Mouse (Mus musculus): ENCODE data around the gene Btbd16. TPM values are rescaled to one million over a fixed set of nuclear protein-coding genes. Genes with fewer than 3 reads are reported as not detected.

The Btbd16 gene
- polyA plus RNA-seq, 1 experiment: not detected

DNA sequence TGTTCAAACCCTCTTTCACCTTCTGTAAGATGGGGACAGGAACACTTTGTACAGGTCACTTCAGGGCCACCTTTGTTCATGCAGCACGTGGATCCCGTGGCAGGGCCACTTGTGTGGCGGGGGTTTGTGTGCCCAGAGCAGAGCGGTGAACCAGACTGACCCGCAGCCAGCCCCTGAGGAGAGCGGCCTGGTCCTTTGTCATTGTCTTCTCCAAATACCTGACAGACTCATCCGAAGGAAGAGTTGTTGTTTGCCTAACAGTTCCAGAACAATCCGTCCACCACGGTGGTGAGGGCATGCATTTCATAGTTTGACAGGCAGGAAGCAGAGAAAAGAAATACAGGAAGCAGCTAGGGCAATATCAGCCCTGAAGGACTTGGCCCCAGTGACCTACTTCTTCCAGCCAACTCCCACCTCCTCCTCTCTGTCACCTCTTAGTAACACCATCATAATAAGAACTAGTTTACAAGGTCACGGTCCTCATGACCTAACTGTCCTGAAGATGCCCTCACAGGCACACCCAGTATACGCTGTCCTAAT is 16.5 kb upstream of the Btbd16 start:
- no peak for TF ChIP-seq GATA1 (IDR thresholded peaks at IDR 0.05; ENCODE audit: low read length)

- TF ChIP-seq GATA1 (IDR thresholded peaks at IDR 0.05; ENCODE audit: low read length): no peak
Measured at GRCm38 (mm10) chr7:130762071-130762897, 11.6 kb upstream of the Btbd16 start.

DNA sequence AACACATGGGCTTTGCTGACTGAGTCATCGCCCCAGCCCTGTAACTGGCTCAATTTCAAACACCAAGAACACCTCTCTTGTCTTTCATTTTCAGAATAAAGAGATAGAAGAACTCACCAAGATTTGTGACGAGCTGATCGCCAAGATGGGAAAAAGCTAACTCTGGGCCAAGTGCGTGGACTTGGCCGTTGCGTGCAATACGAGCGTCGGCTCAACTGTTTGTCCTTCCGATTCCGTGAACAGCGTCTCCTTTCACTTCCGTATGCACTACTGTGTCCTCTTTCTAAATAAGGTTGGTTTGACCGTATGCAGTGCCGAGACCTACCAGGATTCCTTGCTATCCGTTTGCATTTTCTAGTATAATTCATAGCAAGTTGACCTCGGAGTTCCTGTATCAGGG is 9.7 kb upstream of the Btbd16 start:
- TF ChIP-seq GATA1 (IDR thresholded peaks at IDR 0.05; ENCODE audit: low read length): no peak

- TF ChIP-seq GATA1 (IDR thresholded peaks at IDR 0.05; ENCODE audit: low read length): no peak
Measured at GRCm38 (mm10) chr7:130766411-130767170, 7.3 kb upstream of the Btbd16 start.

DNA sequence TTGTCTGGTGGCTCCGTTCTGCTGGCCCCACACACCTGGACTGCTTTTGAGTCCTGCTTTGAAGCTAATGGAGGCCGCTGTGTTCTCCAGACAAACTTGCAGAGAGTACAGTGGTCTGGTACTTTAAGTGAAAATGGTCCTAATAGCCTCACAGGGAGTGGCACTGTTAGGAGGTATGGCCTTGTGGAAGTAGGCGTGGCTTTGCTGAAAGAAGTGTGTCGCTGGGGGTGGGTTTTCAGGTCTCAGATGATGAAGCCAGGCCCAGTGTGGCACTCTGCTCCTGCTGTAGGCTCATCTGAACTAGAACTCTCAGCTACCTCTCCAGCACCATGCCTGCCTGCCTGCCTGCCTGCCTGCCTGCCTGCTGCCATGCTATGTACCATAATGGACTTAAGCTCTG is 5.7 kb upstream of the Btbd16 start:
- no peak for TF ChIP-seq GATA1 (IDR thresholded peaks at IDR 0.05; ENCODE audit: low read length)

- no peak for TF ChIP-seq GATA1 (IDR thresholded peaks at IDR 0.05; ENCODE audit: low read length)
Measured at GRCm38 (mm10) chr7:130770707-130771106, 3.2 kb upstream of the Btbd16 start.

GRCm38 (mm10) chr7:130773171-130773830 is 568 bp upstream of the Btbd16 start:
- no peak for TF ChIP-seq GATA1 (IDR thresholded peaks at IDR 0.05; ENCODE audit: low read length)

- TF ChIP-seq GATA1 (IDR thresholded peaks at IDR 0.05; ENCODE audit: low read length): no peak
Measured at GRCm38 (mm10) chr7:130780866-130781419, 7.1 kb downstream of the Btbd16 start.

DNA sequence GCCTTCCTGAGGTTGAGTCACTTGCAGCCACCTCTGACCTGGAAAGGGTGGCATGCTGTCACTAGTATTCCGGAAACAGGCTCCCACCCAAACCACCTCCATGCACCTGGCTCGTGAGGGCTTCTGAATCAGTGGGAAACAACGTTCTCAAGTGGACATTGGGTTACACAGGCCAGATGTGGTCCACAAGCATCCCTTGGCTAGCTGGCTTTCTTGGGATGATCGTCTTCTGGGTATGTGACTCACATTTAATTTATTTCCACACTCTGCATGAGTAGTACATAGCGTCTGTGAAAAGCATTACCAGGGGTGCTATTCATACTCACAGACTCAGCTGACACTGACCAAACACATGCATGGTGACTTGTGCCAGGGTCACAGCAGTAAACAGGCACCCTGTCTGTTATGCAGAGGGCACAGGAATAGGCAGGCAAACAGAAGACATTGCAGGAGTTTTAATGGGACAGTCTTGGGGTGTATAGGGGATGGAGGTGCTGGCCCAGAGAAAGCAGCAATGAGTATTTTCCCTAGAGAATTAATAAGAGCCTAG is 8.7 kb downstream of the Btbd16 start:
- no peak for TF ChIP-seq GATA1 (IDR thresholded peaks at IDR 0.05; ENCODE audit: low read length)

GRCm38 (mm10) chr7:130785923-130786575 is 12.2 kb downstream of the Btbd16 start:
- no peak for TF ChIP-seq GATA1 (IDR thresholded peaks at IDR 0.05; ENCODE audit: low read length)

DNA sequence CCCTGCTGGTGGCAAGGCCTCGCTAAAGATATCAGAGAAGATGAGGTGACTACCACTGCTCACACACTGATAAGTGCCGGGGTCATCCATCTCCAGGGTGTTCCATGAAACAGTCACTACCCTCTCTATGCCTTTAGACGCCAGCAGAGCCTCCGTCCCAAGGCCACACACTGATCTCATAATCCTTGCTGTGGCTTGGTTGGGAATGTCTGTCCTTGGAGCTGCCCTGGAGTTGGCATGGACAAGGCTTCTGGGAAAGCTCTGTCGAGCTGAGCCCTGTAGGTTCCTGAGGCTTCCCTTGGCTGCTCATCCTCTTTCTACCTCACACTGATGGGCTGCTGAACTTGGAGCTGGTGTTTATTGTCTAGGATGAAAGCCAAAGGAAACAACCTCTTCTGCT is 12.8 kb downstream of the Btbd16 start:
- no peak for TF ChIP-seq GATA1 (IDR thresholded peaks at IDR 0.05; ENCODE audit: low read length)

DNA sequence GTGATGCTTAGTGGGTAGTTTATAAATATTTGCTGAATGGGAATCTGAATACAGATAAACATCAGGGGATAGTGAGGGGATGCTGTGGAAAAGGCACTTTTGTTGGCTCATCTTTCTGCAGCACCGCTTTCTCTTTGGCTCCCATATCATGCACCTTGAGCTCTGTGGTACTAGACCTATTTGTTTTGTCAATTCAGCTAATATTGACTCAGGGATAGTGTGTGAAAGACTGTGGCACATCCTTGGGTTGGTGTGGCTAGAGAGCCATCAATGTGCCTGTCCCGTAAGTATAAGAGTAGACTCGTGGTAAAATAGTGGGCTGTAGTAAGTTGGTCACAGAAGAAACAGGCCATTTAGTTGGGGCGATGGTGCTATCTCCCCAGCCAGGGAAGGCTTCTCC is 13.7 kb downstream of the Btbd16 start:
- no peak for TF ChIP-seq GATA1 (IDR thresholded peaks at IDR 0.05; ENCODE audit: low read length)

GRCm38 (mm10) chr7:130788950-130789349 is 15.1 kb downstream of the Btbd16 start:
- no peak for TF ChIP-seq GATA1 (IDR thresholded peaks at IDR 0.05; ENCODE audit: low read length)

DNA sequence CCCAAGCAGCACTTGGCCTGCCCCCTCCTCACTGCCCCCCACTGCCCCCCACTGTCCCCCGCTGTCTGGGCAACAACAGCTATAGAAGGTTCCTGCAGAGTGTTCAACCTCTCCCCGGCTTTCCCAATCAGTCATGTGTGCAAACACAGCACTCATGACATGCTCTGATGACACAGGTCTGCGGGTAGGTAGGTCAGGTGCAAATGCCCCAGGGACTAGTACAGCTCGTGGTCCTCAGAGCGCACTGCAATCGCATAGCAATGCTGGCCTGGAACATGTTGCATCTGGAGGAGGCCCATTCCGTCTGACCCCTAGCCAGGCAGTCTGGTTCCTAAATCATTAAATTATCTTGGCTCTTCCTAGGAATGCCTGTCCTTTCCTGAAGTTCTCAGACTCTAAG is 15.6 kb downstream of the Btbd16 start:
- no peak for TF ChIP-seq GATA1 (IDR thresholded peaks at IDR 0.05; ENCODE audit: low read length)

DNA sequence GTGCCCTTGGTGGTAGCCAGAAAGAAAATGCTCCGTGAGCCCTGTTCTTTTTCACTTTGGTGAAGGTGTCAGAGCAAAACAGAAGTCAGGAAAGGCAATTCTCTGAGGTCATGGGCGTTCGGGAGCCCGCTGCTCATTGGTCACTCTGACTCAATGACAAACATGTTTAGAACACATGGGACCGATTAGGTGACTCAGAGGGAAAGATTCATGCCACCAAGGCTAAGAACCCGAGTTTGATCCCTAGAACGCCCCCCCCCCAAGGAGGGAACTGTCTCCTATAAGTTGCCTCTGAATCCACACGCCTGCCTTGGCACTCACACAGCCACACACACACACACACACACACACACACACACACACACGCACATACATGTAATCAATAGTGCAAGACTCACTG is 19.8 kb downstream of the Btbd16 start:
- no peak for TF ChIP-seq GATA1 (IDR thresholded peaks at IDR 0.05; ENCODE audit: low read length)
